Mouse (Mus musculus): ENCODE results near the gene A4gnt. TPM values are rescaled to one million over a fixed set of nuclear protein-coding genes. Genes with fewer than 3 reads are reported as not detected.
A peak's percentile ranks its signal among the peaks of the same experiment; 100 is the strongest.
"Not testable (repeated sequence)": the region's sequence is repeated elsewhere in the genome, so short reads cannot be mapped to it uniquely, and the experiment has no call there.

Gene A4gnt
- polyA plus RNA-seq, 1 experiment from 2014 or later, result 1.2 TPM

GRCm38 (mm10) chr9:99580655-99581054, 31.6 kb upstream of the A4gnt start:
- Histone ChIP-seq H3K4me1 (replicated peaks; ENCODE audit: insufficient read depth, low read length) (peaks cover 3% of the 10 kb centered on the region; the same call in 1 of the 2 replicates), H3K36me3 (ENCODE audit: insufficient read depth, low read length) (peaks cover 17% of the 10 kb centered on the region), H3K9ac (ENCODE audit: low read depth, low read length) (no peak overlapping the region), H3K9me3 (replicated peaks; ENCODE audit: low read length) (no peaks in the 10 kb centered on the region), H3K4me2 (ENCODE audit: low read length) (no peak overlapping the region), H3K27ac (no peak overlapping the region), H3K4me3 (replicated peaks; ENCODE audit: low read depth, low read length) (no peak overlapping the region), H3K27me3 (ENCODE audit: insufficient read depth, low read length) (no peaks in the 10 kb centered on the region)
- TF ChIP-seq CTCF (IDR thresholded peaks at IDR 0.05; ENCODE audit: low read depth), result peak; percentile 84
- ATAC-seq (replicated peaks; ENCODE audit: low FRiP score, low read depth) (no peak; the same call in 1 of the 2 replicates), DNase-seq (ENCODE audit: low spot score) (peak; percentile 85)
- 34% methylated on average over 2 of the region's 2 CpGs for WGBS

- Histone ChIP-seq H3K9ac (ENCODE audit: low read depth, low read length) (no peak overlapping the region), H3K27me3 (ENCODE audit: insufficient read depth, low read length) (no peaks in the 10 kb centered on the region), H3K4me2 (ENCODE audit: low read length) (no peak overlapping the region), H3K4me1 (replicated peaks; ENCODE audit: insufficient read depth, low read length) (no peaks in the 10 kb centered on the region), H3K27ac (no peak overlapping the region), H3K9me3 (replicated peaks; ENCODE audit: low read length) (no peaks in the 10 kb centered on the region), H3K4me3 (replicated peaks; ENCODE audit: low read depth, low read length) (no peak overlapping the region), H3K36me3 (ENCODE audit: insufficient read depth, low read length) (peaks cover 12% of the 10 kb centered on the region)
- WGBS, result 28% methylated on average over 8 of the region's 8 CpGs
- TF ChIP-seq CTCF (IDR thresholded peaks at IDR 0.05; ENCODE audit: low read depth), result peak; percentile 95
- ATAC-seq (replicated peaks; ENCODE audit: low FRiP score, low read depth) (no peak; the same call in 1 of the 2 replicates), DNase-seq (ENCODE audit: low spot score) (peak; percentile 75)
These were observed 24.6 kb upstream of the A4gnt start for GRCm38 (mm10) chr9:99587505-99588202.

GRCm38 (mm10) chr9:99591144-99591543, 21.2 kb upstream of the A4gnt start:
- TF ChIP-seq CTCF (IDR thresholded peaks at IDR 0.05; ENCODE audit: low read depth), result no peak
- H3K9ac ChIP-seq (ENCODE audit: low read depth, low read length), result no peak overlapping the region
- no peaks in the 10 kb centered on the region for H3K36me3 ChIP-seq (ENCODE audit: insufficient read depth, low read length)
- no peak overlapping the region for H3K4me2 ChIP-seq (ENCODE audit: low read length)
- ATAC-seq (replicated peaks; ENCODE audit: low FRiP score, low read depth), result no peak
- H3K9me3 ChIP-seq (replicated peaks; ENCODE audit: low read length), result no peaks in the 10 kb centered on the region
- WGBS, result 67% methylated on average over 8 of the region's 8 CpGs
- no peaks in the 10 kb centered on the region for H3K4me1 ChIP-seq (replicated peaks; ENCODE audit: insufficient read depth, low read length)
- DNase-seq (ENCODE audit: low spot score), result no peak
- no peaks in the 10 kb centered on the region for H3K27me3 ChIP-seq (ENCODE audit: insufficient read depth, low read length)
- H3K27ac ChIP-seq, result no peak overlapping the region
- H3K4me3 ChIP-seq (replicated peaks; ENCODE audit: low read depth, low read length), result no peak overlapping the region

- not testable (repeated sequence) for H3K27me3 ChIP-seq (ENCODE audit: insufficient read depth, low read length); H3K4me3 ChIP-seq (replicated peaks; ENCODE audit: low read depth, low read length); H3K9ac ChIP-seq (ENCODE audit: low read depth, low read length); H3K4me1 ChIP-seq (replicated peaks; ENCODE audit: insufficient read depth, low read length); H3K36me3 ChIP-seq (ENCODE audit: insufficient read depth, low read length); H3K4me2 ChIP-seq (ENCODE audit: low read length); ATAC-seq (replicated peaks; ENCODE audit: low FRiP score, low read depth); DNase-seq (ENCODE audit: low spot score); H3K9me3 ChIP-seq (replicated peaks; ENCODE audit: low read length); H3K27ac ChIP-seq
- 97% methylated on average over 6 of the region's 6 CpGs for WGBS
These were observed 13.2 kb upstream of the A4gnt start for GRCm38 (mm10) chr9:99599127-99599526.

- no peaks in the 10 kb centered on the region for H3K27me3 ChIP-seq (ENCODE audit: insufficient read depth, low read length)
- H3K4me1 ChIP-seq (replicated peaks; ENCODE audit: insufficient read depth, low read length), result no peaks in the 10 kb centered on the region
- no peak overlapping the region for H3K9ac ChIP-seq (ENCODE audit: low read depth, low read length)
- peak; percentile 52 for DNase-seq (ENCODE audit: low spot score)
- H3K9me3 ChIP-seq (replicated peaks; ENCODE audit: low read length), result no peaks in the 10 kb centered on the region
- peak; percentile 40; the same call in 1 of the 2 replicates for ATAC-seq (replicated peaks; ENCODE audit: low FRiP score, low read depth)
- H3K4me3 ChIP-seq (replicated peaks; ENCODE audit: low read depth, low read length), result no peak overlapping the region
- no peaks in the 10 kb centered on the region for H3K36me3 ChIP-seq (ENCODE audit: insufficient read depth, low read length)
- no peak for TF ChIP-seq CTCF (IDR thresholded peaks at IDR 0.05; ENCODE audit: low read depth)
- WGBS, result 53% methylated on average over 2 of the region's 2 CpGs
- no peak overlapping the region for H3K4me2 ChIP-seq (ENCODE audit: low read length)
- H3K27ac ChIP-seq, result no peak overlapping the region
These were observed 8.7 kb upstream of the A4gnt start for GRCm38 (mm10) chr9:99603566-99603965.

GRCm38 (mm10) chr9:99619688-99620087, 7.4 kb downstream of the A4gnt start:
- H3K4me3 ChIP-seq (replicated peaks; ENCODE audit: low read depth, low read length), result no peak overlapping the region
- TF ChIP-seq CTCF (IDR thresholded peaks at IDR 0.05; ENCODE audit: low read depth), result no peak
- no peaks in the 10 kb centered on the region for H3K36me3 ChIP-seq (ENCODE audit: insufficient read depth, low read length)
- no peaks in the 10 kb centered on the region for H3K27me3 ChIP-seq (ENCODE audit: insufficient read depth, low read length)
- H3K4me1 ChIP-seq (replicated peaks; ENCODE audit: insufficient read depth, low read length), result no peaks in the 10 kb centered on the region
- H3K9me3 ChIP-seq (replicated peaks; ENCODE audit: low read length), result no peaks in the 10 kb centered on the region
- no peak overlapping the region for H3K9ac ChIP-seq (ENCODE audit: low read depth, low read length)
- WGBS, result 91% methylated on average over 7 of the region's 8 CpGs
- no peak overlapping the region for H3K4me2 ChIP-seq (ENCODE audit: low read length)
- DNase-seq (ENCODE audit: low spot score) (no peak), ATAC-seq (replicated peaks; ENCODE audit: low FRiP score, low read depth) (no peak)
- H3K27ac ChIP-seq, result no peak overlapping the region

GRCm38 (mm10) chr9:99620196-99620595, 7.9 kb downstream of the A4gnt start:
- no peak overlapping the region for H3K27ac ChIP-seq
- WGBS, result 86% methylated on average over 11 of the region's 11 CpGs

More at GRCm38 (mm10) chr9:99620196-99620595, 7.9 kb downstream of the A4gnt start:
- no peak overlapping the region for H3K4me2 ChIP-seq (ENCODE audit: low read length)
- no peak overlapping the region for H3K4me3 ChIP-seq (replicated peaks; ENCODE audit: low read depth, low read length)
- ATAC-seq (replicated peaks; ENCODE audit: low FRiP score, low read depth) (no peak), DNase-seq (ENCODE audit: low spot score) (no peak)
- H3K9me3 ChIP-seq (replicated peaks; ENCODE audit: low read length), result no peaks in the 10 kb centered on the region
- no peaks in the 10 kb centered on the region for H3K4me1 ChIP-seq (replicated peaks; ENCODE audit: insufficient read depth, low read length)
- no peaks in the 10 kb centered on the region for H3K36me3 ChIP-seq (ENCODE audit: insufficient read depth, low read length)
- H3K27me3 ChIP-seq (ENCODE audit: insufficient read depth, low read length), result no peaks in the 10 kb centered on the region
- TF ChIP-seq CTCF (IDR thresholded peaks at IDR 0.05; ENCODE audit: low read depth), result no peak
- no peak overlapping the region for H3K9ac ChIP-seq (ENCODE audit: low read depth, low read length)

Measured in kidney, postnatal 0 days (tissue).